Mouse (Mus musculus): ENCODE data around the gene Kcnj15.

Kcnj15 gene

GRCm38 (mm10) chr16:95248646-95249045 lies 8.7 kb upstream of the Kcnj15 start:
- no peak for DNase-seq

DNA sequence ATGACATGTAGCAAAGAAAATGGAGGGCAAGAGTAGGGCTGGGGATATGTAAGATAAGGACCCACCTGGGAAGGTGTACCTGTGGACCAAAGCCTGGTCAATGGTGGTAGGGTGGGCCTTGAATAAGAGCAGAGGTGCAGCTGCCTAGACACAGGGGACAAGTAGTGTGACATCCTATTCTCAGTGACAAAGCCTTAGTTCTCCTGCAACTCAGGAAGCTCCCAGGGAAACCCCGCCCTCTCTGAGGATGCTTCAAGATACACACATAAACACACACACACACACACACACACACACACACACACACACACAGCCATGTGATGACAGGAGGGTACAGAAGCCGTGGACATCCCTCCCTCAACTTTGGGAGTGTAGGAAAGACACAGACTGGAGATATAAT lies 710 bp upstream of the Kcnj15 start:
- DNase-seq, result no peak

- no peak for DNase-seq
These were observed 742 bp downstream of the Kcnj15 start for GRCm38 (mm10) chr16:95258100-95258499.

- DNase-seq, result no peak
These were observed 2.1 kb downstream of the Kcnj15 start for GRCm38 (mm10) chr16:95259505-95259904.

GRCm38 (mm10) chr16:95260693-95261092 lies 3.3 kb downstream of the Kcnj15 start:
- DNase-seq, result no peak

DNA sequence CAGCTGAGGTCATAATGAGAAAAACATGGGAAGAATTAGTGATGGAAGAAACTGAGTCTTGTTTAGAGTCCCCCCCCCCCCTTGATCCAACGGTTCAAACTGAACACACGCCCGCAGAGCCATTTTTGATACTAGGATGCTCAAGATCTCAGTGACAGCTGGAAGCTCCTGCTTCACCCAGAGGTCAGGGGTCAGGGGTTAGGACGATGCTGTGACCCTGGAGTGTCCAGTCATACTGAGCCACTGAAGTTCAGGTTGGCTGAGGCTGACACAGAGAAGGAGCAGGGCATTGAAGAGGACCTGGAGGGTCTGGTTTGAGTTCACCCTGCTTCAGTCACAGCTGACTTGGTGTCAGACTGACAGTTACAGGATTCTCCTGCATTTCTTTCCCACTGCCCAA lies 4.4 kb downstream of the Kcnj15 start:
- DNase-seq, result no peak

DNA sequence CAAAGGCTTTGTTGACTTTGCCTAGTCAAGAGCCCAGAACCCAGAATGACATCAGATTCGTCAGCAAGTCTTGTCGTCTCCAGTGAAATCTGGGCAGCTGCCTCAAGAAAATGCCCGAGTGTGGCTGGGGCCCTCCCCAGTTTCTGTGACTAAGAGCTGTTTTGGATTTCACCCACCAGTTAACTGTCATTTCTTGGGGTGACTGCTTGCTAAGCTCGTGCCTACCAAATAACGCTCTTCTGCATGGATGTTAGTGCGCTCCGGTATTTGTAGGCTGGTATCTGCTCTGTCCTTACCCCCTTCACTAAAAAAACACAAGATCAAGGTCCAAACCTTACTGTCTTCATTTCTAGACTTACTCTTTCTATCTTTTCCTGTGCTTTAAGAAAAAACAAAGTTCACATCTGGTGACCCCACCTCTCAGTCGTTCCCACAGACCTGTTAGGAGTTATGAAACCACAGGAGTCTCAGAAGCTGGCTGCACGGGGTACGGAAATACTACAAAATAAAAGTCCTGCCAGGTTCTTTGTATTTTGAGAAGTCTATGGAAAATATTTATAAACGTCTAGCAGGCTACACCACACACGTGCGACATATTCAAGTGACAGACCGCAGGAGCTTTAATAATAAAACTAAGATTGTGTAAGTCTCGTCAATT lies 5.5 kb downstream of the Kcnj15 start:
- DNase-seq, result peak; percentile 49

DNA sequence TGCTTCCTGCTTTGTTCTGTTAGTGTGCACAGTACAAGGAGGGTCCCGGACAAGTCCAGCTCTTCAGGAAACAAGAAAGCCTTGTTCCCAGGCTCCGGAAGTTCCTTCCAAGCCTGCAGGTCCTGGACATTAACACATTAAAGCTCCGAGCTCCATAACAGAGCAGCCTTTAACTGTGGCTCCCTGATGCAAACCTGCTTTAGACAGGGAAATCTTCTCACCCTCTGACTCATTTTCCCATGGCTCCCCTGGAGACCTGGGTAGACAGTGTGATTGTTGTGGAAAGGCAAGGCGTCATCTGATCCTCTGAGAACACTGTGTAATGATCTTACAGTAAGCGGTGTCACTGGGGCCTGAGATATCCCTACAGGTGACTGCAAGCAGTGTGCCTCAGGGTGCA lies 7.0 kb downstream of the Kcnj15 start:
- DNase-seq, result no peak

GRCm38 (mm10) chr16:95267481-95268183 lies 10.3 kb downstream of the Kcnj15 start:
- DNase-seq, result no peak

DNA sequence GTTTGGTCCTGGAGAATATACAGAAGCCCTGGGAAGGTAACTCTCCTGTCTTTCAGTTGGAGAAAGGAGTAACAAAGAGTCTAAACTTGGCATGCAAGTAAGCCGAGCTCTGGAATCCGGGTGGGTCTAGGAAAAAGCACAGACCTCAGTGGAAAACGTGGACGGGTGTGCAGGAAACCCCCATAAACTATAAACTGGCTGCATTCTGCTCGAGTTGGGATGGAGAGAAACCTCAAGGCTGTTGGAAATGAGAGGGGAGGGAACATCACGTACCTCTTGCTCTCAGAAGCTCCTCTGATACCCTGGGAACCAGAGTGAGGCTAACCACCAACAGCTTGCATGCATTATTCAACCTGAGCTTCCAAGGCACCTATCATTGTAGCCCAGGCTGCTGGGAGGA lies 12.3 kb downstream of the Kcnj15 start:
- DNase-seq, result no peak

- no peak for DNase-seq
These were observed 15.7 kb downstream of the Kcnj15 start for GRCm38 (mm10) chr16:95273101-95273500.

DNA sequence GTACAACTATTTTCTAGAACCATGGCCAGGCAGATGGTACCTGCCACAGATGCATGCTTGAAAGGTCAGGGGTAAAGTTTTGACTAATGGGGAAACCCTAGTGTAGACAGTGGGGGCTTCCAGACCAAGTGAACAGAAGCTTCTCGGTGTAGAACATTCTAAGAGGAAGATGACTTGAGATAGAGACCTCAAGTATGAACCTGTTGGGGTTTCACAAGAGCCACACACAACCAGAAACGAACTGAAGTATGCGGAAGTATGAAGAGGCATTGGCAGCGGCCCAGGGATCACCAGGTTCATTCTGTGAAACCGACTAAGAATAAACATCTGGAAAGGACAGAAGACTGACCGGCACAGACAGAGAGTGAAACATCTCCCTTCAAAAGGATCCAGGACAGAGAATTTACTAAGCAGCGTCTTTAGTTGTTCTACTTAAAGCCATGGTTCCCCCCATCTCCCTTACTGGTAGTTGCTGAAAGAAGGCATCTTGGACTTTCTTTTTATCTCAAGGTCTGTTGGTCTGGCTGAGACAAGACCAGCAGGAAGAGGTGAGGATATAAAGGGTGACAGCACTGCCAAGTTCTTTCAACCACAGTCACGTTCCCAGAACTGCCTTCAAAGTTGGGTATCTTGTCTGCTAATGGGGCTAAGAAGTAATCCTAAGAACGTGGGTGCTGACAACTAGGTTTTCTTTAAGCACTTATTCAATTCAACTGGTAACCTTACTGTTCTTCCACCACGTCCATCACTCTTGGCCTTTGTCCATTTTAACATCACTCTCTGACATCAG lies 18.6 kb downstream of the Kcnj15 start:
- no peak for DNase-seq

GRCm38 (mm10) chr16:95279015-95279414 lies 21.7 kb downstream of the Kcnj15 start:
- DNase-seq, result no peak

DNA sequence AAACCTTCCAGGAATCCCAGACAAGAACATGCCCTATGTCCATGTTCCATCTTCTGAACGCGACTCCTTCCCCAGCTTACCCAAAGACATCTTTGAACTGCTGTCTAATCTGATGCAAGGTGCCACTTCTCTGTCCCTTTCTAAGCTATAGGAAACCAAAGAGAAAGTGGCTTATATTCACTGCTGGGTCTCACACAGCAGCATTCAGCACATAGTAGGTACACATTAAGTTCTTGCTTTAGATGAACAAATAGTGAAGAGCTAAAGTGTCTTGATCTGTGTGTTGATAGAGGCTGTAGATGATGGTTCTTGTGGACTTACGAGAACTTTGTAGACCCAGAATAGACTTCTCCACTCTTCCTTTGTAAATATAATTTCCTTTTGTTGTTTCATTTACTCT lies 23.0 kb downstream of the Kcnj15 start:
- no peak for DNase-seq

GRCm38 (mm10) chr16:95283369-95283768 lies 26.0 kb downstream of the Kcnj15 start:
- DNase-seq, result no peak

- DNase-seq, result peak; percentile 31
These were observed 26.8 kb downstream of the Kcnj15 start for GRCm38 (mm10) chr16:95284085-95284727.

GRCm38 (mm10) chr16:95285043-95285442 lies 27.7 kb downstream of the Kcnj15 start:
- DNase-seq, result no peak

DNA sequence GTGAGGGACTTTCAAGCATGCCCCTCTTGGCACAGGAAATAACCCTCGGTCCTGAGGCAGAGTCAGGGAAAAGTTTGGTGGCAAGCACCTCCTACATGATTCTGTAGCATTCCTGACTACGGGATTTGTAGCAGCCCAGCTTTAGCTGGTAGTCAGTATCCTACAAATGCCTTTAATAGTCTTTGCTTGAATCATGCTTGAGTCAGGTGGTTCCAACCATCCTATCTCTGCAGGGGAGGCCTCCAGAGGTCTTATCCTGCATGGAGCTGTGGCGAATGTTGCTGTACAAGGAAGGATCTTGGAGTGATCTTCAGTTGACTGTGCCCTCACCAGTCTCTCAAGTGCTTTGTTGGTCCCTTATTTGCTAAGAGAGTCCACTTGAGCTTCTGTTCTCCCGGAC lies 28.4 kb downstream of the Kcnj15 start:
- no peak for DNase-seq

- DNase-seq, result no peak
These were observed 30.3 kb downstream of the Kcnj15 start for GRCm38 (mm10) chr16:95287656-95288055.

DNA sequence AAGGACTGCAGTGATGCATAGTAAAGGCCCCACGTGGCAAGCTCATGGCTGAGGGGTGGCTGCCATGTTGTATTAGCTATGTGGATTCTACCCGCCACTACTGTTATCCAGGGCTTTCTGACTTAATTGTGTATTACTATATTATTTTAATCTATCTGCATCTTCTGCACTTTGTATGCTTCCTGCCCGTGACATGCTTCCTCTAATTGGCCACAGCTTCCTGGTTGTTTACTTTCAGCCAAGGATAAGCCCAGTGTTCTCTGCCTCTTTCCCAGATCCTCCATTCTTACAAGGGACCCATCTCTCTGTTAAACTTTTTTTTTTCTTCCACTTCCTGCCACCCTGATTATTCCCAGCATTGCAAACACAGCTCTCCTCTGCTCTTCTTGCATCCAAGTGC lies 32.0 kb downstream of the Kcnj15 start:
- no peak for DNase-seq

DNA sequence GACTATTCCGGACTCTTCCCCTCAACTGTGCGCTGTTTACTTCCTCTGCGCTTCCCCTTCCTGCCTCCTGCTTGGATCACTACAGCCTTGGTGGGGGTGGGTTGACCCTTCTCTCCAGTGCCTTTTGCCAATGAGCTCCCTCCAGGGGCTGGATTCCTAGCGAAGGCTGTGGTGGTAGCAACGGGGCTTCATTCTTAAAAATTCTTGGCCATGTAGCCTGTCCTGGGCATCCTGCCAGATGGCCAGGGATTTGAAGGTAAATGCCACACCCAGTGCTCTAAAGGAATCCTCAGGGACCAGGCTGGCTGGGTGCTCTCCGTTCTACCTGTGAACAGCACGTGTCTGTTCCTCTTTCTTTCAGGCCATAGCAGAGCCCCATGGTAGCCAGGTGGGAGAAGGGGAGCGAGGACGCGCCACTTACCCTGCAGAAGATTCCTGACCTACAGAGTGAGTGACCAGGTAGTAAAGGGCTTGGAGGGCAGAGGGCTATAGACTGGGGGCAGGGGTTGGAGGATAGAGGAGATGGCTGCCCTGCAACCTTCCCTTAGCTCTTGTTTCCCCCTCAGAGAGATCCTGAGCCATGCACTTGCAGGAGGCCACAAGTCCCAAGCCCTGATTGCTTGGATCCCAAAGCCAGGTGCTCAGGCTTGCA lies 34.2 kb downstream of the Kcnj15 start:
- DNase-seq, result no peak

GRCm38 (mm10) chr16:95292843-95293505 lies 35.6 kb downstream of the Kcnj15 start:
- no peak for DNase-seq

Measured in thymus, postnatal 25 days (tissue).